Mouse (Mus musculus) forebrain, embryonic 16.5 days (tissue): ENCODE measurements at regions not wholly inside any gene's neighbourhood (a gene's known extent, or its start where the extent isn't known, plus 50 kb on each side); places are given as distances from the start of the nearest gene placed in this dataset.

Experiments
- ATAC-seq: fragments of 200-750 bp; cut with Nextera tagmentation; 2 replicates; pipeline ENCODE4 v1.8.0; 2017; ENCODE audit warnings: mild to moderate bottlenecking, moderate library complexity
- H3K27ac ChIP-seq: fragments of 300-500 bp; sonication (generic); 2 replicates; pipeline ENCODE4 v1.5.1; 2014; ENCODE audit warnings: low read length, control low read depth
- H3K27me3 ChIP-seq: fragments of 300-500 bp; sonication (generic); replicated peaks from 2 replicates; pipeline ENCODE4 v1.6.1; 2014; ENCODE audit warnings: low read length; ENCODE audit not compliant: control insufficient read depth, insufficient read depth
- H3K36me3 ChIP-seq: fragments of 300-500 bp; sonication (generic); 2 replicates; pipeline ENCODE4 v1.6.1; 2014; ENCODE audit not compliant: control insufficient read depth, insufficient read depth
- H3K4me1 ChIP-seq: fragments of 300-500 bp; sonication (generic); replicated peaks from 2 replicates; pipeline ENCODE4 v1.6.1; 2014; ENCODE audit warnings: low read length; ENCODE audit not compliant: control insufficient read depth, insufficient read depth
- H3K4me2 ChIP-seq: fragments of 300-500 bp; sonication (generic); 2 replicates; pipeline ENCODE4 v1.6.1; 2014; ENCODE audit warnings: mild to moderate bottlenecking, low read length, control low read depth
- H3K4me3 ChIP-seq: fragments of 300-500 bp; sonication (generic); replicated peaks from 2 replicates; pipeline ENCODE4 v1.5.1; 2014; ENCODE audit warnings: mild to moderate bottlenecking, low read length, control low read depth
- H3K9ac ChIP-seq: fragments of 300-500 bp; sonication (generic); replicated peaks from 2 replicates; pipeline ENCODE4 v1.6.1; 2014; ENCODE audit warnings: low read depth, low read length, control low read depth
- H3K9me3 ChIP-seq: fragments of 300-500 bp; sonication (generic); 2 replicates; pipeline ENCODE4 v1.6.1; 2016; ENCODE audit warnings: low read length; ENCODE audit not compliant: control insufficient read depth
- WGBS: fragments of 180-500 bp; shearing (Covaris S2); extraction: QIAGEN DNeasy Blood & Tissue Kit; methylation state at CpG from one replicate; pipeline ENCODE4 v1.1.7; 2014; 5-methylcytosine and 5-hydroxymethylcytosine counted together

DNA sequence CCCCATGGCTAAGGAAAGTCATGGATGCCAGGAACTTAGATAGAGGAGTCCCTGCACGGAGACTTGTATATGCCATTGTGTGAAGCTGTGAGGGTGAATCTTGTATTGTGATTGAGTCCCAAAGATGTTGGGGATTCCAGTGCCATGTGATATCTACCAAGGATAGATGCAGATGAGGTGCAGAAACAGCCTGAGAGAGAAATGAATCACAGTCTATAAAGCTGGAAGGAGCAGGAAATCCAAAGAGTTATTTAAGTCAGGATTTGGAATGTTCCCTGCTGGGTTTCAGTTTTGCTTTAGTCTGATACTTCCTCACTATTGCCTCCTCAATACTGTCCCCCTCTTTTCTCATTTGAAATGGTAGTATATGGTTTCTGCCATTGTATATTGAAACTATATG, 186.8 kb downstream of the Plod2 start:
- Histone ChIP-seq H3K9me3 (no peaks in the 10 kb centered on the region), H3K27ac (no peak overlapping the region), H3K4me2 (no peak overlapping the region), H3K36me3 (no peaks in the 10 kb centered on the region), H3K27me3 (no peaks in the 10 kb centered on the region), H3K4me3 (no peak overlapping the region), H3K9ac (no peak overlapping the region), H3K4me1 (no peaks in the 10 kb centered on the region)
- no peak for ATAC-seq
- WGBS: 89% methylated on average over 1 of the region's 1 CpGs

GRCm38 (mm10) chr9:92731396-92731795, 189.4 kb downstream of the Plod2 start:
- H3K27ac ChIP-seq: no peak overlapping the region

DNA sequence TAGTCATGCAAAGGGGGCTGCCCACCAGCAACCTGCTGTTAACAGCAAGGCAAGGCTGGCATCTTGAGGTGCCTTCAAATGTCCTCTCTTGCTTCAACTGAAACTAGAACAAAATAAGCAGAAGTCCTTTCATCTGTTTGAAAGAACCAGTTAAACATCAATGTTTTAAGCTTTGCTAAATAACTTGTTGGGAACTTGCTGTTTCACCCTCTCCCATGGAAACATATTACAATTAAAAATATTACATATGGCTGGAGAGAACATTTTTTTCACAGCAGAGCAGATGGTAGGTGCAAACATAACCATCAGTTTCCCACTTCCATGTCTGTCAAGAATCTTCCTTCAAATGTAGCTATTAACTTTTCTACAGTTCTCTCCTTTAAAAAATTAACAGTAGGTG, 225.5 kb downstream of the Plod2 start:
- H3K27me3 ChIP-seq: no peaks in the 10 kb centered on the region
- no peaks in the 10 kb centered on the region for H3K36me3 ChIP-seq
- no peak overlapping the region for H3K27ac ChIP-seq
- peak; percentile 61 for ATAC-seq
- H3K4me3 ChIP-seq: no peak overlapping the region
- no peaks in the 10 kb centered on the region for H3K9me3 ChIP-seq
- no peak overlapping the region for H3K9ac ChIP-seq
- no peak overlapping the region for H3K4me2 ChIP-seq
- H3K4me1 ChIP-seq: no peaks in the 10 kb centered on the region; the same call in 1 of the 2 replicates

More at GRCm38 (mm10) chr9:92731396-92731795, 189.4 kb downstream of the Plod2 start:
- no peaks in the 10 kb centered on the region for H3K4me1 ChIP-seq
- H3K9ac ChIP-seq: no peak overlapping the region
- no peaks in the 10 kb centered on the region for H3K9me3 ChIP-seq
- no peak for ATAC-seq
- 70% methylated on average over 3 of the region's 3 CpGs for WGBS
- no peak overlapping the region for H3K4me3 ChIP-seq
- H3K27me3 ChIP-seq: no peaks in the 10 kb centered on the region
- no peak overlapping the region for H3K4me2 ChIP-seq
- no peaks in the 10 kb centered on the region for H3K36me3 ChIP-seq

DNA sequence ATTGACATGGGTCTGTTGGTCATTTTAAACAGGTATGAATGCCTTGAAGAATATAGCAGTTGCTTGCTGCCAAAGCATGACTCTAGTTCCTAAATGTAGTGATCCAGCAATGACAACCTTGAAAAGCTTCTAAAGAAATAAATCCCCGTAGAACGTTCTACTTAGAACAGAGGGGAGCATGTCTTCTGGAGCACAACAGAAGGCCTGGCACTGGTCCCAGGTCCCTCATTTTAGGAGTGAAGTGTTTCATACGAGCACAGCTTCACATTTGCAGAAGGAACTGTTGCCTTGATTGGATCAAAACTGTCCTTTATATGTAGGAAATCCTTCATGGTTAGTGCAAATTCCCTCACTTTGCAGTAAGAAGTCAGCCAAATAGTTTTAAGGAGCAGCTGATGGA, 226.4 kb downstream of the Plod2 start:
- H3K27ac ChIP-seq: no peak overlapping the region
- H3K36me3 ChIP-seq: no peaks in the 10 kb centered on the region
- no peaks in the 10 kb centered on the region; the same call in 1 of the 2 replicates for H3K4me1 ChIP-seq
- no peaks in the 10 kb centered on the region for H3K9me3 ChIP-seq
- H3K9ac ChIP-seq: no peak overlapping the region
- H3K4me3 ChIP-seq: no peak overlapping the region
- WGBS: 43% methylated on average over 3 of the region's 3 CpGs
- no peaks in the 10 kb centered on the region for H3K27me3 ChIP-seq
- no peak for ATAC-seq
- no peak overlapping the region for H3K4me2 ChIP-seq

DNA sequence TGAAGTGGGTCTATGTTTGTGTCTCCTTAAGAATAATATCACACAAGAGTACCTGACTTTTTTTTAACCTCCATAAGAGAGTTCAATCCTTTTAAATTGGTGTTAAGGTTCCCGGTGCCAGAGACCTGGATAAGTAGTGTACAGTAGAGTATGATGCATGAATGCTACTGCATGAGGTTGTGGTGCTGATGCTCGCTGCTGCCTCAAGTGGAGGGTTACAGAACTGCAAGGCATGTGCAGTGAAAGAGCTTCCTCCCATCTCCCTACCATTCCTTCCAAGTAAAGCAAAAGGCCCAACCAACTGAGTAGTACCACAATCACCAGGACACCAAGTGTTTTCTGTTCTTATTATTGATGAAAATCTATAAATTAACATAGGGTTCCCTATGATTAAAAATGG, 227.5 kb downstream of the Plod2 start:
- Histone ChIP-seq H3K9me3 (no peaks in the 10 kb centered on the region), H3K4me2 (no peak overlapping the region), H3K36me3 (no peaks in the 10 kb centered on the region), H3K4me1 (no peaks in the 10 kb centered on the region; the same call in 1 of the 2 replicates), H3K27ac (no peak overlapping the region), H3K9ac (no peak overlapping the region), H3K27me3 (no peaks in the 10 kb centered on the region), H3K4me3 (no peak overlapping the region)
- 56% methylated on average over 2 of the region's 2 CpGs for whole genome bisulfite sequencing
- no peak for ATAC-seq

DNA sequence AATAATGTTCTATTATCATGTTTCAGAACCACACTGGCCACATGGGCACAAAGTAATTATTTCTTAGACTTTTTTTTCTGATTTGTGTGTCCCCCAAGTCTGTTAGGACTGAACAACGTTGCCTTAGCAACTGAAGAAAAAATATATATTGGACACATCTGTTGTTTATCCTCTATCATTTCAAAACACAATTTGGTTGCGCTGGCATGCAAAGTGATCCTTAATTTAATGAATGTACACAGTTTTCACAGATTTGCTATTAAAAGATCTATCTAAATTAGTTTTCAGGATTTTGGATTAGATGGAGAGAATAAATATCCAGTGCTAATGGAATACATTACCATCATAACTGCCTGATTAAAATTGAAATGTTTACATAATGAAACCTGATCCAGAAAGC, 229.0 kb downstream of the Plod2 start:
- no peaks in the 10 kb centered on the region for H3K27me3 ChIP-seq
- no peaks in the 10 kb centered on the region for H3K36me3 ChIP-seq
- H3K9me3 ChIP-seq: no peaks in the 10 kb centered on the region
- H3K9ac ChIP-seq: no peak overlapping the region
- no peak overlapping the region for H3K4me2 ChIP-seq
- H3K4me3 ChIP-seq: no peak overlapping the region
- 42% methylated on average over 2 of the region's 2 CpGs for WGBS
- peak; percentile 73 for ATAC-seq
- H3K27ac ChIP-seq: no peak overlapping the region
- H3K4me1 ChIP-seq: no peaks in the 10 kb centered on the region; the same call in 1 of the 2 replicates

DNA sequence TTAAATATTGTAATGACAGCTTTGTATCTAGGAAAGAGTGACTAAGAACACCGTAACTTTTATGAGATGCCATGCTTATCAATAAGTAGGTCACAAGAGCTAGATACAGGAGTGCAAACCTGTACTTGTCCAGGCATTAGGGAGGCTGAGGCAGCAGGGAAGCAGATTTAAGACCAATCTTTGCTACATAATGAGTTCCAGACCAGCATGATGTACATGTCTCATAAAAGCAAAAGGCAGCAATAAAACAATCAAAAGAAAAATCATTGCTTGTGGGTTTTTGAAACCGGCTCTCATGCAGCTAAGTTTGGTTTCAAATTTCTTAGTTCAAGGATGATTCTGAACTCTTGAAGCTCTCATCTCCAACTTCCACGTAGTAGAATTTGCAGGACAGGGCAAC, 229.7 kb downstream of the Plod2 start:
- H3K4me2 ChIP-seq: no peak overlapping the region
- no peak overlapping the region for H3K9ac ChIP-seq
- no peaks in the 10 kb centered on the region; the same call in 1 of the 2 replicates for H3K4me1 ChIP-seq
- no peaks in the 10 kb centered on the region for H3K9me3 ChIP-seq
- H3K4me3 ChIP-seq: no peak overlapping the region
- H3K27me3 ChIP-seq: no peaks in the 10 kb centered on the region
- ATAC-seq: no peak
- 85% methylated on average over 3 of the region's 3 CpGs for WGBS
- no peaks in the 10 kb centered on the region for H3K36me3 ChIP-seq
- H3K27ac ChIP-seq: no peak overlapping the region

DNA sequence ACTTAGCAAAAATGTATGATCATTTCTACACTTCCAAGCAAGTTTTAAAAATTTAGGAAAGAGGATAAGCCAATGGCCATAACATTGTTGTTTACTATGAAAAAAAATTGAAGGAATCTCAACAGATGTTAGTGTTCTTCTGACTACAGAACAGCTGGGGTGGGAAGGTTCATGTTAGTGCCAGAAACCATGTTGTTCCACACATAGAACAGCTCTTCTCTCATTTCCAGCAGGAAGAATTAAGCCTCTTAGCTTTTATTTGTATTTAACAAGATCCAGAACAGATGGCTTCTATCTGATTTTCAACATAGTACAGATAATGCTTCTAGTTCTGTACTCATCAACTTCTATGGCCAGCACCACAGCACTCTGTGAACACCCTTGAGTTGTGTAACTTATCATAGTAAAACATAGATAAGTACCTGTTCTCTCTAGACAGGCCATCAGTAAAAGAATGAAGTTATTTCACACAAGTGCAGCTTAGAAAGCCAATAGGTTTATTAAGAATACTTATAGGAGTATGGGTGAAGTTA, 241.0 kb downstream of the Plod2 start:
- H3K36me3 ChIP-seq: no peaks in the 10 kb centered on the region
- H3K27me3 ChIP-seq: no peaks in the 10 kb centered on the region
- no peaks in the 10 kb centered on the region for H3K4me1 ChIP-seq
- ATAC-seq: no peak
- no peaks in the 10 kb centered on the region for H3K9me3 ChIP-seq
- no peak overlapping the region for H3K9ac ChIP-seq
- H3K4me2 ChIP-seq: no peak overlapping the region
- H3K27ac ChIP-seq: no peak overlapping the region
- no peak overlapping the region for H3K4me3 ChIP-seq

GRCm38 (mm10) chr9:92799695-92800094, 257.7 kb downstream of the Plod2 start:
- no peaks in the 10 kb centered on the region for H3K4me1 ChIP-seq
- WGBS: 67% methylated on average over 1 of the region's 1 CpGs
- no peak overlapping the region for H3K9ac ChIP-seq
- no peak for ATAC-seq
- no peak overlapping the region for H3K4me3 ChIP-seq
- no peak overlapping the region for H3K27ac ChIP-seq
- H3K4me2 ChIP-seq: no peak overlapping the region
- no peaks in the 10 kb centered on the region for H3K27me3 ChIP-seq
- H3K36me3 ChIP-seq: no peaks in the 10 kb centered on the region
- H3K9me3 ChIP-seq: no peaks in the 10 kb centered on the region

DNA sequence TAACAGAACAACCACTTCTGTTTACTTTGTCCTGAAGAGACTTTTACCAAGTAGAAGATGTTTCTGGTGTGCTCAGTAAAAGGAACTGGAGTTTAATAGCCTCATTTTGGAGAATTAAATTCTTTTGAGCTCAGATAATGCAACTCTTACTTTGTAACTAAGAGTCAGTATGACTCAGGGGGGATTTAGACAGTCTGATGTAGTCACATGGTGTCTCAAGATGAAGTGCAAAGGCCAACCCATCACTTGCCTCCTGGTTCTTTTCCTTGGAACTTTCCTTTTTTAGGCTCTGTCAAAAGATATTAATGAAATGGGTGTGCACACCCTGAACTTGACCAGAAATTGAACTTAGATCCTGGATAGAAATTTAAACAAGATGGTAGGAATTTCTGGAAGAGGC, 267.4 kb downstream of the Plod2 start:
- H3K9ac ChIP-seq: no peak overlapping the region
- no peak overlapping the region for H3K27ac ChIP-seq
- ATAC-seq: no peak
- no peaks in the 10 kb centered on the region for H3K27me3 ChIP-seq
- no peak overlapping the region for H3K4me2 ChIP-seq
- H3K9me3 ChIP-seq: no peaks in the 10 kb centered on the region
- no peak overlapping the region for H3K4me3 ChIP-seq
- H3K4me1 ChIP-seq: no peaks in the 10 kb centered on the region
- H3K36me3 ChIP-seq: no peaks in the 10 kb centered on the region
